In the genomic region with DNA sequence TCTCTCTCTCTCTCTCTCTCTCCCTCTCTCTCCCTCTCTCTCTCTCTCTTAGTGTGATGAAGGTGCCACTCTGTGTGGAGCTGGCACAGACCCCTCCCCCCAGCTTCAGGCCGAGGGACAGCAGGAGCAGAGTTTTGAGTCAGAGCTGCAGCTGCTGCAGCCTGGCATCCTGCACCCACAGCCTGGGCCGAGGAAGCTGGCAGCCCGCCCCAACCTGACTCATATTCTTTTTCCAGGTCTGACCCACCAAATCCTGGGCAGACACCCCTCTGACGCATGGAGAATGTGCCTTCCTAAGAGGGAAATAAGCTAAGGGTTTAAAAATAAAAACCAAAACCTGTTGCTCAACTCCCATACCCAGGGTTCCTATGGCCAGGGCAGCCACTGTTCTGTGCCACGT, we compare ENCODE assay signal across 8 mouse cellular contexts. TPM values are rescaled to one million over a fixed set of nuclear protein-coding genes. Genes with fewer than 3 reads are reported as not detected.
DNase-seq lines count a peak whose midpoint lies in the region; ATAC-seq lines count a peak whose summit lies in the region.

No protein-coding gene starts in this region.

- no peaks in the 10 kb centered on the region for H3K36me3 ChIP-seq in hindbrain, embryonic 16.5 days (ENCODE audit: control insufficient read depth, insufficient read depth, low read length)

- DNase-seq in retina, postnatal 1 day, result peak; percentile 78
- DNase-seq in retina, embryonic 14.5 days (ENCODE audit: low spot score), result no peak
- peak; percentile 61 for DNase-seq in cerebellum, adult 11-12 months
- DNase-seq in gastrocnemius, adult 18-20 months (ENCODE audit: low spot score), result peak; percentile 92
- DNase-seq in lung, postnatal 36 days, result peak; percentile 44
- DNase-seq in embryo, embryonic 10 days (ENCODE audit: low spot score), result no peak
- no peak for DNase-seq in spleen, adult 12 weeks (ENCODE audit: low spot score)

- H3K4me3 ChIP-seq in hindbrain, embryonic 16.5 days (ENCODE audit: low read length), result no peak overlapping the region

- no peak overlapping the region; the same call in 1 of the 2 replicates for H3K9ac ChIP-seq in hindbrain, embryonic 16.5 days (ENCODE audit: low read depth, low read length)

- peak; percentile 53; the same call in 1 of the 2 replicates for ATAC-seq in hindbrain, embryonic 16.5 days

- WGBS in hindbrain, embryonic 16.5 days, result 26% methylated on average over 5 of the region's 5 CpGs

- H3K4me1 ChIP-seq in hindbrain, embryonic 16.5 days (ENCODE audit: control insufficient read depth, insufficient read depth, low read depth, low read length), result peaks cover 30% of the 10 kb centered on the region

- no peaks in the 10 kb centered on the region for H3K27me3 ChIP-seq in hindbrain, embryonic 16.5 days (replicated peaks; ENCODE audit: control insufficient read depth, insufficient read depth, low read length)

- no peak overlapping the region for H3K4me2 ChIP-seq in hindbrain, embryonic 16.5 days (ENCODE audit: low read length)

- H3K9me3 ChIP-seq in hindbrain, embryonic 16.5 days (ENCODE audit: control insufficient read depth, low read length), result no peaks in the 10 kb centered on the region

- H3K27ac ChIP-seq in hindbrain, embryonic 16.5 days (ENCODE audit: low read depth, low read length), result peak overlapping the region; percentile 34; the same call in 1 of the 2 replicates

RNA-seq across cellular contexts. Expression of a gene that starts 9.8 kb away (rescaled TPM):
- under 1 TPM; 0.27 to 0.40 TPM for total RNA-seq in gastrocnemius, adult 18-20 months (2021)
- 1.7 and 1.9 TPM in 2 replicates for polyA plus RNA-seq in hindbrain, embryonic 16.5 days (2015; fragmentation: Nextera tagmentation; extraction: Ambion mirVana)

Comparison
In these comparisons a context has a peak if more than half of its experiments do, and no peak if none do; other contexts are left out.
1. DNase-seq: peak in retina, postnatal 1 day (single experiment), cerebellum, adult 11-12 months (single experiment), gastrocnemius, adult 18-20 months (single experiment) and lung, postnatal 36 days (single experiment); none in retina, embryonic 14.5 days (single experiment), embryo, embryonic 10 days (single experiment) and spleen, adult 12 weeks (single experiment).